Mouse (Mus musculus) c-Kit-positive CD71-positive TER-119-negative erythroid progenitor cells, embryonic 14.5 days (primary cell): ENCODE measurements around the gene Nisch.

ENCODE experiments used
- DNase-seq: peaks from one replicate; pipeline ENCODE4 v3.0.0-alpha.2; 2013; ENCODE audit warnings: low read depth

The Nisch gene

GRCm38 (mm10) chr14:31130236-31131220 is 86.2 kb downstream of the Nisch start, which contains the start of gene Nt5dc2:
Gene Nt5dc2, plus strand, starts transcription at chr14:31131053.
- peak; percentile 62 for DNase-seq

GRCm38 (mm10) chr14:31129326-31130235 is 87.2 kb downstream of the Nisch start:
- DNase-seq, result no peak

- peak; percentile 99 for DNase-seq
These were observed 87.9 kb downstream of the Nisch start, which contains the start of gene Smim4 for GRCm38 (mm10) chr14:31128826-31129219. Gene Smim4, minus strand, starts transcription at chr14:31128956.

GRCm38 (mm10) chr14:31128101-31128825 is 88.5 kb downstream of the Nisch start:
- no peak for DNase-seq

GRCm38 (mm10) chr14:31126826-31127225 is 89.9 kb downstream of the Nisch start:
- no peak for DNase-seq

GRCm38 (mm10) chr14:31125106-31126075 is 91.4 kb downstream of the Nisch start:
- no peak for DNase-seq
